Mouse (Mus musculus) MEL (cell line): Measurements from ENCODE around the gene Spata45. TPM values are rescaled to one million over a fixed set of nuclear protein-coding genes. Genes with fewer than 3 reads are reported as not detected.

Experiments
- DNase-seq: peaks from one replicate; pipeline ENCODE4 v3.0.0; 2011; ENCODE audit warnings: low read depth, low spot score
- H3K27ac ChIP-seq: 2 replicates; pipeline ENCODE4 v1.5.1; 2012; ENCODE audit warnings: low read depth, mild to moderate bottlenecking, control low read depth, low read length, moderate library complexity; ENCODE audit not compliant: control insufficient read depth
- H3K27me3 ChIP-seq, 2 experiments: fragments of 150-350 bp in 1 of 2; sonication (generic) in 1 of 2; 2 replicates each; pipeline ENCODE4 v1.6.1; 2012; ENCODE audit warnings: low read length in 2 of 2, mild to moderate bottlenecking in 2 of 2, improper control_type of control experiment in 1 of 2, moderate library complexity in 1 of 2; ENCODE audit not compliant: insufficient read depth in 2 of 2, control insufficient read depth in 1 of 2
- H3K36me3 ChIP-seq, 2 experiments: 2 replicates each; pipeline ENCODE4 v1.6.1; 2012 to 2014; ENCODE audit warnings: low read length in 2 of 2, improper control_type of control experiment in 1 of 2, inconsistent platforms in 1 of 2, mild to moderate bottlenecking in 1 of 2; ENCODE audit not compliant: insufficient read depth in 2 of 2, control insufficient read depth in 1 of 2
- H3K4me1 ChIP-seq, 2 experiments: fragments of 150-350 bp in 1 of 2; sonication (generic) in 1 of 2; 2 replicates each; pipeline ENCODE4 v1.6.1; 2012; ENCODE audit warnings: low read length in 2 of 2, improper control_type of control experiment in 1 of 2, mild to moderate bottlenecking in 1 of 2; ENCODE audit not compliant: insufficient read depth in 2 of 2, control insufficient read depth in 1 of 2
- H3K4me3 ChIP-seq, 2 experiments: fragments of 150-350 bp in 1 of 2; sonication (generic) in 1 of 2; 2 replicates each; pipeline ENCODE4 v1.5.1; 2012; ENCODE audit warnings: low read depth in 2 of 2, low read length in 2 of 2, mild to moderate bottlenecking in 2 of 2, moderate library complexity in 2 of 2, control low read depth in 1 of 2, improper control_type of control experiment in 1 of 2; ENCODE audit not compliant: control insufficient read depth in 1 of 2, insufficient read depth in 1 of 2
- H3K79me2 ChIP-seq: 2 replicates; pipeline ENCODE4 v1.6.1; 2012; ENCODE audit warnings: mild to moderate bottlenecking, low read length, moderate library complexity; ENCODE audit not compliant: control insufficient read depth, poor library complexity, insufficient read depth
- H3K9ac ChIP-seq: 2 replicates; pipeline ENCODE4 v1.6.1; 2012; ENCODE audit warnings: low read depth, mild to moderate bottlenecking, control low read depth, low read length, moderate library complexity; ENCODE audit not compliant: control insufficient read depth, poor library complexity, severe bottlenecking
- H3K9me3 ChIP-seq: fragments of 150-350 bp; sonication (generic); replicated peaks from 2 replicates; pipeline ENCODE4 v1.6.1; 2012; ENCODE audit warnings: mild to moderate bottlenecking, low read length, improper control_type of control experiment, moderate library complexity; ENCODE audit not compliant: insufficient read depth
- CHD1 ChIP-seq: IDR thresholded peaks from 2 replicates; pipeline ENCODE4 v1.6.1; 2012; ENCODE audit warnings: low read depth, mild to moderate bottlenecking, inconsistent platforms, low read length, improper control_type of control experiment
- E2F4 ChIP-seq: IDR thresholded peaks from 2 replicates; pipeline ENCODE4 v1.6.1; 2011; ENCODE audit warnings: low read depth, low read length, improper control_type of control experiment, borderline replicate concordance
- ELF1 ChIP-seq: IDR thresholded peaks from 2 replicates; pipeline ENCODE4 v1.6.1; 2014; ENCODE audit warnings: low read depth, mild to moderate bottlenecking, inconsistent platforms, low read length, improper control_type of control experiment, moderate library complexity
- ETS1 ChIP-seq: IDR thresholded peaks from 2 replicates; pipeline ENCODE4 v1.6.1; 2012; ENCODE audit warnings: low read depth, mild to moderate bottlenecking, inconsistent platforms, low read length, improper control_type of control experiment, moderate library complexity
- GABPA ChIP-seq: IDR thresholded peaks from 2 replicates; pipeline ENCODE4 v1.6.1; 2012; ENCODE audit warnings: low read depth, mild to moderate bottlenecking, inconsistent platforms, low read length, improper control_type of control experiment, moderate library complexity
- HCFC1 ChIP-seq: IDR thresholded peaks from 2 replicates; pipeline ENCODE4 v1.6.1; 2012; ENCODE audit warnings: low read depth, mild to moderate bottlenecking, inconsistent platforms, low read length, improper control_type of control experiment, moderate library complexity
- JUND ChIP-seq: IDR thresholded peaks from 2 replicates; pipeline ENCODE4 v1.6.1; 2011; ENCODE audit warnings: low read depth, mild to moderate bottlenecking, improper control_type of control experiment, low read length
- MAFK ChIP-seq: IDR thresholded peaks from 2 replicates; pipeline ENCODE4 v1.6.1; 2011; ENCODE audit warnings: low read depth, mild to moderate bottlenecking, low read length, improper control_type of control experiment, borderline replicate concordance
- MAZ ChIP-seq: IDR thresholded peaks from 2 replicates; pipeline ENCODE4 v1.6.1; 2012; ENCODE audit warnings: low read depth, mild to moderate bottlenecking, inconsistent platforms, low read length, improper control_type of control experiment
- MXI1 ChIP-seq: IDR thresholded peaks from 2 replicates; pipeline ENCODE4 v1.6.1; 2011; ENCODE audit warnings: mild to moderate bottlenecking, low read depth, low read length, improper control_type of control experiment
- MYB ChIP-seq: IDR thresholded peaks from 2 replicates; pipeline ENCODE4 v1.6.1; 2011; ENCODE audit warnings: mild to moderate bottlenecking, low read depth, low read length, improper control_type of control experiment
- NELFE ChIP-seq: IDR thresholded peaks from 2 replicates; pipeline ENCODE4 v1.6.1; 2011; ENCODE audit warnings: low read depth, low read length, improper control_type of control experiment
- RAD21 ChIP-seq: IDR thresholded peaks from 2 replicates; pipeline ENCODE4 v1.6.1; 2011; ENCODE audit warnings: mild to moderate bottlenecking, low read depth, low read length, improper control_type of control experiment
- RCOR1 ChIP-seq: IDR thresholded peaks from 2 replicates; pipeline ENCODE4 v1.6.1; 2012; ENCODE audit warnings: low read depth, mild to moderate bottlenecking, inconsistent platforms, low read length, improper control_type of control experiment
- SIN3A ChIP-seq: IDR thresholded peaks from 2 replicates; pipeline ENCODE4 v1.6.1; 2012; ENCODE audit warnings: low read length, improper control_type of control experiment, inconsistent platforms
- SMC3 ChIP-seq: IDR thresholded peaks from 2 replicates; pipeline ENCODE4 v1.6.1; 2011; ENCODE audit warnings: low read depth, low read length, improper control_type of control experiment
- TAL1 ChIP-seq: IDR thresholded peaks from 2 replicates; pipeline ENCODE4 v1.6.1; 2012; ENCODE audit warnings: mild to moderate bottlenecking, inconsistent platforms, low read length, moderate library complexity, mixed read lengths
- TBP ChIP-seq: IDR thresholded peaks from 2 replicates; pipeline ENCODE4 v1.8.0; 2011; ENCODE audit warnings: low read depth, low read length, improper control_type of control experiment
- TCF12 ChIP-seq: IDR thresholded peaks from 2 replicates; pipeline ENCODE4 v1.6.1; 2014; ENCODE audit warnings: low read depth, mild to moderate bottlenecking, inconsistent platforms, low read length, improper control_type of control experiment, moderate library complexity
- UBTF ChIP-seq: IDR thresholded peaks from 2 replicates; pipeline ENCODE4 v1.6.1; 2012; ENCODE audit warnings: low read depth, mild to moderate bottlenecking, inconsistent platforms, low read length, improper control_type of control experiment, moderate library complexity, borderline replicate concordance; ENCODE audit not compliant: insufficient read depth
- USF2 ChIP-seq, 2 experiments: IDR thresholded peaks; 2 replicates each; pipeline ENCODE4 v1.6.1; 2011 to 2012; ENCODE audit warnings: improper control_type of control experiment in 2 of 2, low read length in 2 of 2, borderline replicate concordance in 1 of 2, inconsistent platforms in 1 of 2, low read depth in 1 of 2, mild to moderate bottlenecking in 1 of 2; ENCODE audit not compliant: insufficient read depth in 1 of 2
- ZC3H11A ChIP-seq: IDR thresholded peaks from 2 replicates; pipeline ENCODE4 v1.6.1; 2012; ENCODE audit warnings: low read depth, mild to moderate bottlenecking, inconsistent platforms, low read length, improper control_type of control experiment
- ZKSCAN1 ChIP-seq: IDR thresholded peaks from 2 replicates; pipeline ENCODE4 v1.6.1; 2012; ENCODE audit warnings: low read depth, mild to moderate bottlenecking, inconsistent platforms, low read length, improper control_type of control experiment, moderate library complexity
- ZMIZ1 ChIP-seq: IDR thresholded peaks from 2 replicates; pipeline ENCODE4 v1.6.1; 2012; ENCODE audit warnings: low read depth, mild to moderate bottlenecking, inconsistent platforms, low read length, improper control_type of control experiment, moderate library complexity
- polyA plus RNA-seq, 2 experiments: library from polyadenylated mRNA; stranded (reverse) in 1 of 2; unstranded in 1 of 2; fragments of >175 nt in 1 of 2; fragments of >200 nt in 1 of 2; gene quantifications; 2 replicates each; pipeline versions ENCODE4 v1.2.1 to v1.2.4; 2012; ENCODE audit warnings: low replicate concordance in 2 of 2, low read depth in 1 of 2; ENCODE audit not compliant: insufficient read length in 2 of 2, insufficient read depth in 1 of 2, missing spikeins in 1 of 2
- total RNA-seq: library from RNA; depleted of rRNA; stranded (reverse); fragments of 300-350 nt; gene quantifications from 2 replicates; pipeline ENCODE4 v1.2.3, GENCODE M21; 2012

The Spata45 gene
- total and polyA plus RNA-seq, 3 experiments, result 0.75 TPM; not detected in 2

DNA sequence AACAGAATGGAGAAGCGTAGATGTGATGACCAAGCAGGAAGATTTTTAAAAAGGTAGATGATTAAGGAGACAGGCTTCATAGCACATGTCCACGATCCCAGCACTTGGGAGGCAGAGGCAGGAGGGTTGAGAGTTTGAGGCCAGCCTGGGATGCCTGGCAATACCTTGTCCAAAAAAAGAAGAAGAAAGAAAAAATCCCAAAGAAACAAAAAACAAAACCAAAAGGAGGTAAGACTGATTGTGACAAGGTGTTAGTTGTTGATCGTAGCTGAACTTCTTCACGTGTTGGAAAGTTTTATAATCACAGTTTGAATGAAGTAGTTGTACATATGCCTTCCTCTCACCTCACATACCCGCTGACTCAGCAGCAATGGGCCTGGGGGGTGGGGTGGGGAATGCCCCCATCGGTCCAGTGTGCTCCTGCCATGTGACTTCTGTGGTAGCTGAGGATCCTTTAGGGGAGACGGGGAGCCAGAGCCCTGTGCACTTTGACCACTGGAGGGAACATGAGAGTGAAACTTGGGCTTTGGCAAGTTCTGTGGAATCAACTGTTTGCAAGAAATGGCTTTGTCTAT, 50.0 kb downstream of the Spata45 start:
- Histone ChIP-seq H3K79me2 (no peaks in the 10 kb centered on the region), H3K36me3 (peaks cover 8 to 50% of the 10 kb centered on the region in 2 experiments), H3K9me3 (no peaks in the 10 kb centered on the region), H3K27ac (peak overlapping the region; percentile 57; the same call in 1 of the 2 replicates), H3K9ac (no peak overlapping the region), H3K27me3 (no peaks in the 10 kb centered on the region), H3K4me3 (no peak overlapping the region), H3K4me1 (peaks cover 29 to 49% of the 10 kb centered on the region in 2 experiments)
- TF ChIP-seq MAFK (peak; percentile 84), ZKSCAN1 (no peak)
- no peak for DNase-seq

DNA sequence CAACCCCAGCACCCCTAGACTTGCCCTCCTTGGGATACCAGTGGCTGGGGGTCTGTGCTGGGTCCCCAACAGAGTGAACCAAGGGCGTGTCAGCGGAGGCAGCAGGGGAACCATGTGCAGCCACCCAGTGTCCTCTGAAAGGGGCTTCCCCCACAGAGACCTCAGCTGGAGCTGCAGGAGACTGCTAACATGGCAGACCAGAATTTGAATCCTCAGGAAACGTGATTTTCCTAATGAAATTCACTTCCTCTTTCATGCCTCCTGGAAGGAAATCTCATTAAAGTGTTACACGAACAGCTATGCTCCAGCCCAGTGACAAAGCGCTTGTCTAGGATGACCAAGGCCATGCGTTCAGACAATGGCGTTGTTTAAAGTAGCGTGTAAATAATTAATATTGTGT, 50.5 kb downstream of the Spata45 start:
- Histone ChIP-seq H3K27me3 (no peaks in the 10 kb centered on the region), H3K4me3 (no peak overlapping the region), H3K79me2 (no peaks in the 10 kb centered on the region), H3K36me3 (peaks cover 6 to 50% of the 10 kb centered on the region in 2 experiments), H3K9ac (no peak overlapping the region), H3K27ac (peak overlapping the region; percentile 75), H3K9me3 (no peaks in the 10 kb centered on the region), H3K4me1 (peaks cover 29 to 49% of the 10 kb centered on the region in 2 experiments)
- no peak for DNase-seq
- no peak for TF ChIP-seq JUND
- no peak for TF ChIP-seq MAZ
- TF ChIP-seq ETS1, result no peak
- TF ChIP-seq RCOR1, result no peak
- no peak for TF ChIP-seq ZC3H11A
- TF ChIP-seq ZKSCAN1, result no peak
- no peak for TF ChIP-seq MAFK
- no peak for TF ChIP-seq NELFE
- no peak for TF ChIP-seq UBTF
- TF ChIP-seq USF2 (IDR thresholded peaks at IDR 0.05; ENCODE audit: borderline replicate concordance in 1 of 2, insufficient read depth in 1 of 2, low read depth in 1 of 2, low read length in 2 of 2), result no peak
- no peak for TF ChIP-seq MXI1

DNA sequence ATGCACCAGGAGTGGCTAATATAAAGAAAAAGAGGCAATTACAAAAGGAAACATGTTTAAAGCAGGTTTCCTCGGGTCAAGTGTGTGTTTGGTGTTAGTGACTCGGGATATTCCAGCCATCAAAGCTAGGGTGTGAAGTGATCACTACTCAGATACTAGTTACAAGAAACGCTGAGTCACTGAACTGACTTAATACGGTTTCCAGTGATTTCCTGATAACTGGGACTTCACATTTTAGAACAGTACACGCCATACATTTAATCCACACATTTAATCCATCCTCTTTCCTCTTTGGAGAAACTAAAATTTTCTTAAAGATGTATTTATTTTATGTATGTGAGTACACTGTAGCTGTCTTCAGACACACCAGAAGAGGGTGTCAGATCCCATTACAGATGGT, 51.5 kb downstream of the Spata45 start:
- peak overlapping the region; percentile 75 for H3K27ac ChIP-seq
- no peaks in the 10 kb centered on the region for H3K27me3 ChIP-seq
- H3K36me3 ChIP-seq, result peaks cover 5 to 52% of the 10 kb centered on the region in 2 experiments; a peak in 3 of 4 replicates
- H3K9ac ChIP-seq, result peak overlapping the region; percentile 46
- H3K4me3 ChIP-seq, result no peak overlapping the region
- H3K9me3 ChIP-seq, result no peaks in the 10 kb centered on the region
- no peaks in the 10 kb centered on the region for H3K79me2 ChIP-seq
- peaks cover 31 to 56% of the 10 kb centered on the region in 2 experiments for H3K4me1 ChIP-seq
- DNase-seq, result peak; percentile 74
- no peak for TF ChIP-seq HCFC1
- TF ChIP-seq ZMIZ1, result no peak
- TF ChIP-seq SMC3, result no peak
- TF ChIP-seq NELFE, result no peak
- no peak for TF ChIP-seq MYB
- no peak for TF ChIP-seq UBTF
- peak; percentile 86; the same call in 1 of the 2 replicates for TF ChIP-seq GABPA
- TF ChIP-seq SIN3A, result peak; percentile 68
- TF ChIP-seq JUND, result no peak; the same call in 1 of the 2 replicates
- TF ChIP-seq ZC3H11A, result no peak
- 0 out of 2 replicates have a peak, but pooled peaks have one; percentile 16 for TF ChIP-seq RCOR1
- 0 out of 2 replicates have a peak, but pooled peaks have one; percentile 13 for TF ChIP-seq TBP
- no peak for TF ChIP-seq E2F4
- no peak; the same call in 1 of the 2 replicates for TF ChIP-seq RAD21
- TF ChIP-seq MAFK, result peak; percentile 66; the same call in 1 of the 2 replicates
- no peak for TF ChIP-seq CHD1
- no peak for TF ChIP-seq ELF1
- no peak for TF ChIP-seq TCF12
- TF ChIP-seq TAL1, result no peak
